In the genomic region with DNA sequence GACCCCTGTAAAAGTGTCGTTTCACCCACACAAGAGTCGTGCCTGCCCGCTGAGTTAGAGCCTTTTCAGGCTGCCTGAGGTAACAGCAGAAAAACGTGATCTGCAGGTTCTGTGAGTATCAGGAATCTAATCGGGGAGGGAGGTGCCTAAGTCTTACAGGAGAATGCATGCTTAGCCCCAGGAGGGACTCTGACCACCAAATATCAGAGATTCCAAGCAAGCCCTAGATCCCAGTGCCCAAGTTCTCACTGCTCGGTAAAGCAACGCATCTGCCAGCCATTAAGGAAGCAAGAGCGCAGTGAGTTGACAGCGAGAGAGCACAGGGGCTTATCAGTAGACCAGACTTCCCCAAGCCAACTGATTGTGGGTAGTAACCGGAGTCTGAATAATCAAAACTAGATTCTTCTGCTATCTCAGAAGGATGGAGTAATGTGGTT, we compare ENCODE assay signal across 8 mouse cellular contexts. TPM values are rescaled to one million over a fixed set of nuclear protein-coding genes. Genes with fewer than 3 reads are reported as not detected.
DNase-seq lines count a peak whose midpoint lies in the region; ATAC-seq and TF ChIP-seq lines count a peak whose summit lies in the region.

No protein-coding gene starts in this region.

- TF ChIP-seq POLR2A in MEL (IDR thresholded peaks at IDR 0.05; ENCODE audit: control insufficient read depth in 1 of 2, insufficient read depth in 1 of 2, low read depth in 1 of 2, low read length in 2 of 2, poor library complexity in 1 of 2): peak in 1 of 2 experiments; percentile 53; a peak in 2 of 4 replicates

- 2% methylated on average over 10 of the region's 10 CpGs for WGBS in heart, embryonic 13.5 days
- 8% methylated on average over 10 of the region's 10 CpGs for WGBS in stomach, embryonic 16.5 days

- peaks cover 0 to 19% of the 10 kb centered on the region in 2 experiments; a peak in 2 of 4 replicates for H3K36me3 ChIP-seq in MEL (ENCODE audit: control insufficient read depth in 1 of 2, insufficient read depth in 2 of 2, low read length in 2 of 2)
- no peaks in the 10 kb centered on the region for H3K36me3 ChIP-seq in heart, embryonic 13.5 days
- H3K36me3 ChIP-seq in stomach, embryonic 16.5 days (ENCODE audit: control insufficient read depth, insufficient read depth, low read length): no peaks in the 10 kb centered on the region

- H3K9me3 ChIP-seq in MEL (replicated peaks; ENCODE audit: insufficient read depth, low read length): no peaks in the 10 kb centered on the region
- no peaks in the 10 kb centered on the region for H3K9me3 ChIP-seq in heart, embryonic 13.5 days
- H3K9me3 ChIP-seq in stomach, embryonic 16.5 days (replicated peaks; ENCODE audit: control insufficient read depth, low read length): no peaks in the 10 kb centered on the region

- no peak for TF ChIP-seq RAD21 in MEL (IDR thresholded peaks at IDR 0.05; ENCODE audit: low read depth, low read length)

- peak overlapping the region; percentile 76 for H3K4me2 ChIP-seq in heart, embryonic 13.5 days
- peak overlapping the region; percentile 82 for H3K4me2 ChIP-seq in stomach, embryonic 16.5 days (ENCODE audit: low read depth, low read length)

- no peak for ATAC-seq in heart, embryonic 13.5 days (ENCODE audit: extremely low read depth, insufficient number of reproducible peaks, low FRiP score, low TSS enrichment)
- ATAC-seq in megakaryocyte, adult 5-6 weeks (ENCODE audit: poor library complexity, severe bottlenecking): peak; percentile 31
- peak; percentile 46; the same call in 1 of the 2 replicates for ATAC-seq in stomach, embryonic 16.5 days (ENCODE audit: insufficient read depth, low FRiP score)

- peak overlapping the region; percentile 80 for H3K27ac ChIP-seq in MEL (ENCODE audit: control insufficient read depth, low read depth, low read length)
- peak overlapping the region; percentile 86 for H3K27ac ChIP-seq in heart, embryonic 13.5 days (replicated peaks)
- peak overlapping the region; percentile 93 for H3K27ac ChIP-seq in stomach, embryonic 16.5 days (ENCODE audit: low read length)

- TF ChIP-seq CTCF in MEL (IDR thresholded peaks at IDR 0.05 in 2 of 3, conservative IDR thresholded peaks at IDR 0.05 in 1 of 3; ENCODE audit: control insufficient read depth in 1 of 3, insufficient read depth in 1 of 3, low read depth in 2 of 3, low read length in 3 of 3, poor library complexity in 1 of 3, severe bottlenecking in 1 of 3): no peak

- H3K79me2 ChIP-seq in MEL (ENCODE audit: control insufficient read depth, insufficient read depth, low read length, poor library complexity): peaks cover 34% of the 10 kb centered on the region

- peak overlapping the region; percentile 49 to 52 for H3K4me3 ChIP-seq in MEL (ENCODE audit: control insufficient read depth in 1 of 2, insufficient read depth in 1 of 2, low read depth in 2 of 2, low read length in 2 of 2)
- peak overlapping the region; percentile 98 for H3K4me3 ChIP-seq in heart, embryonic 13.5 days
- peak overlapping the region; percentile 98 for H3K4me3 ChIP-seq in stomach, embryonic 16.5 days (replicated peaks; ENCODE audit: low read length)

- peak; percentile 92 for DNase-seq in MEL (ENCODE audit: low read depth, low spot score)
- DNase-seq in embryo, embryonic 10.5 days (ENCODE audit: low spot score): peak; percentile 65
- DNase-seq in kidney, postnatal 10 days: peak; percentile 39
- DNase-seq in cerebellum, postnatal 4 days (ENCODE audit: low spot score in 2 of 2): no peak
- DNase-seq in cerebellum, postnatal 25 days: no peak

- H3K4me1 ChIP-seq in MEL (ENCODE audit: control insufficient read depth in 1 of 2, insufficient read depth in 2 of 2, low read length in 2 of 2): peaks cover 6 to 19% of the 10 kb centered on the region in 2 experiments
- peaks cover 28% of the 10 kb centered on the region for H3K4me1 ChIP-seq in heart, embryonic 13.5 days
- H3K4me1 ChIP-seq in stomach, embryonic 16.5 days (ENCODE audit: control insufficient read depth, insufficient read depth, low read length): peaks cover 10% of the 10 kb centered on the region

- peak; percentile 97 to 98 for TF ChIP-seq EP300 in MEL (IDR thresholded peaks at IDR 0.05; ENCODE audit: low read depth in 1 of 2, low read length in 2 of 2)

- no peaks in the 10 kb centered on the region for H3K27me3 ChIP-seq in MEL (ENCODE audit: control insufficient read depth in 1 of 2, insufficient read depth in 2 of 2, low read length in 2 of 2)
- no peaks in the 10 kb centered on the region for H3K27me3 ChIP-seq in heart, embryonic 13.5 days (replicated peaks)
- H3K27me3 ChIP-seq in stomach, embryonic 16.5 days (ENCODE audit: control insufficient read depth, insufficient read depth, low read length): no peaks in the 10 kb centered on the region

- H3K9ac ChIP-seq in MEL (ENCODE audit: control insufficient read depth, low read depth, low read length, poor library complexity, severe bottlenecking): peak overlapping the region; percentile 51
- H3K9ac ChIP-seq in heart, embryonic 13.5 days: peak overlapping the region; percentile 80
- peak overlapping the region; percentile 64 for H3K9ac ChIP-seq in stomach, embryonic 16.5 days (ENCODE audit: low read length)

TF ChIP-seq in MEL, 35 proteins besides CTCF, POLR2A, EP300 and RAD21:
- TF ChIP-seq KAT2A (conservative IDR thresholded peaks at IDR 0.05; ENCODE audit: low read depth, low read length): 0 out of 2 replicates have a peak, but pooled peaks have one; percentile 30
- no peak for TF ChIP-seq ZC3H11A (IDR thresholded peaks at IDR 0.05; ENCODE audit: low read depth, low read length)
- no peak for TF ChIP-seq USF1 (IDR thresholded peaks at IDR 0.05; ENCODE audit: low read depth, low read length)
- no peak for TF ChIP-seq E2F4 (IDR thresholded peaks at IDR 0.05; ENCODE audit: borderline replicate concordance, low read depth, low read length)
- no peak for TF ChIP-seq NELFE (IDR thresholded peaks at IDR 0.05; ENCODE audit: low read depth, low read length)
- 0 out of 2 replicates have a peak, but pooled peaks have one; percentile 66 for TF ChIP-seq MAZ (IDR thresholded peaks at IDR 0.05; ENCODE audit: low read depth, low read length)
- TF ChIP-seq POLR2AphosphoS5 (IDR thresholded peaks at IDR 0.05; ENCODE audit: borderline replicate concordance, low read depth, low read length): no peak
- TF ChIP-seq GATA1 (IDR thresholded peaks at IDR 0.05; ENCODE audit: low read depth, low read length): peak; percentile 99
- peak; percentile 39; the same call in 1 of the 2 replicates for TF ChIP-seq ZNF384 (IDR thresholded peaks at IDR 0.05; ENCODE audit: low read depth, low read length)
- TF ChIP-seq SMC3 (IDR thresholded peaks at IDR 0.05; ENCODE audit: low read depth, low read length): no peak
- peak; percentile 96 for TF ChIP-seq ETS1 (IDR thresholded peaks at IDR 0.05; ENCODE audit: low read depth, low read length)
- TF ChIP-seq MEF2A (IDR thresholded peaks at IDR 0.05; ENCODE audit: extremely low read depth, insufficient replicate concordance, low read depth, low read length, poor library complexity, severe bottlenecking): no peak
- TF ChIP-seq JUND (IDR thresholded peaks at IDR 0.05; ENCODE audit: low read depth, low read length): no peak
- TF ChIP-seq MYC (IDR thresholded peaks at IDR 0.05; ENCODE audit: low read depth, low read length): peak; percentile 87
- TF ChIP-seq CHD2 (IDR thresholded peaks at IDR 0.05; ENCODE audit: low read length): no peak
- TF ChIP-seq MXI1 (IDR thresholded peaks at IDR 0.05; ENCODE audit: low read depth, low read length): peak; percentile 91
- TF ChIP-seq UBTF (IDR thresholded peaks at IDR 0.05; ENCODE audit: borderline replicate concordance, insufficient read depth, low read depth, low read length): no peak
- TF ChIP-seq ZMIZ1 (IDR thresholded peaks at IDR 0.05; ENCODE audit: low read depth, low read length): no peak; the same call in 1 of the 2 replicates
- peak; percentile 100 for TF ChIP-seq RCOR1 (IDR thresholded peaks at IDR 0.05; ENCODE audit: low read depth, low read length)
- peak; percentile 98 for TF ChIP-seq SIN3A (IDR thresholded peaks at IDR 0.05; ENCODE audit: low read length)
- TF ChIP-seq GABPA (IDR thresholded peaks at IDR 0.05; ENCODE audit: low read depth, low read length): no peak
- TF ChIP-seq USF2 (IDR thresholded peaks at IDR 0.05; ENCODE audit: borderline replicate concordance in 1 of 2, insufficient read depth in 1 of 2, low read depth in 1 of 2, low read length in 2 of 2): no peak
- TF ChIP-seq TCF12 (IDR thresholded peaks at IDR 0.05; ENCODE audit: low read depth, low read length): peak; percentile 95
- peak; percentile 60; the same call in 1 of the 2 replicates for TF ChIP-seq HCFC1 (IDR thresholded peaks at IDR 0.05; ENCODE audit: low read depth, low read length)
- TF ChIP-seq TAL1 (IDR thresholded peaks at IDR 0.05; ENCODE audit: low read length): peak; percentile 89
- peak; percentile 67 for TF ChIP-seq MAX (IDR thresholded peaks at IDR 0.05; ENCODE audit: low read length)
- peak; percentile 88; the same call in 1 of the 2 replicates for TF ChIP-seq MAFK (IDR thresholded peaks at IDR 0.05; ENCODE audit: borderline replicate concordance, low read depth, low read length)
- TF ChIP-seq CHD1 (IDR thresholded peaks at IDR 0.05; ENCODE audit: low read depth, low read length): no peak
- no peak for TF ChIP-seq ZKSCAN1 (IDR thresholded peaks at IDR 0.05; ENCODE audit: low read depth, low read length)
- TF ChIP-seq POLR2AphosphoS2 (IDR thresholded peaks at IDR 0.05; ENCODE audit: low read length): no peak
- TF ChIP-seq TBP (IDR thresholded peaks at IDR 0.05; ENCODE audit: low read depth, low read length): 0 out of 2 replicates have a peak, but pooled peaks have one; percentile 61
- TF ChIP-seq ELF1 (IDR thresholded peaks at IDR 0.05; ENCODE audit: low read depth, low read length): peak; percentile 50; the same call in 1 of the 2 replicates
- TF ChIP-seq NRF1 (IDR thresholded peaks at IDR 0.05; ENCODE audit: insufficient read depth, low read depth, low read length, poor library complexity, severe bottlenecking): no peak
- TF ChIP-seq MYB (IDR thresholded peaks at IDR 0.05; ENCODE audit: low read depth, low read length): peak; percentile 85
- TF ChIP-seq BHLHE40 (IDR thresholded peaks at IDR 0.05; ENCODE audit: borderline replicate concordance, low read depth, low read length): peak; percentile 82

RNA-seq across cellular contexts. Expression of a gene that starts 1.1 kb away (rescaled TPM):
- 9.4 and 13.4 TPM in 2 replicates for total RNA-seq in MEL (2012; rRNA removed)
- 10 to 100 TPM in 1 of 2 experiments, not detected in 1; 46.4 TPM for polyA plus RNA-seq in MEL (2012; ENCODE audit: insufficient read depth in 1 of 2, insufficient read length in 2 of 2, low read depth in 1 of 2, low replicate concordance in 2 of 2, missing spikeins in 1 of 2)
- polyA plus RNA-seq in heart, embryonic 13.5 days (2015; fragmentation: Nextera tagmentation; extraction: Ambion mirVana): 29.2 and 30.8 TPM in 2 replicates
- 57.4 and 60.6 TPM in 2 replicates for total RNA-seq in megakaryocyte, adult 5-6 weeks (2015)
- total RNA-seq in megakaryocyte, adult 5-6 weeks (2017): 30.3 and 54.2 TPM in 2 replicates
- polyA plus RNA-seq in stomach, embryonic 16.5 days (2015; fragmentation: Nextera tagmentation; extraction: Ambion mirVana): 43.4 and 49.5 TPM in 2 replicates

Comparison
In these comparisons a context has a peak if more than half of its experiments do, and no peak if none do; other contexts are left out.
1. DNase-seq: peak in MEL (single experiment), embryo, embryonic 10.5 days (single experiment) and kidney, postnatal 10 days (single experiment); none in cerebellum, postnatal 4 days (0 of 2) and cerebellum, postnatal 25 days (0 of 2).
2. Peak in every context shown above with its lines, with median percentiles within 50 percentile points of each other: H3K27ac ChIP-seq, H3K4me3 ChIP-seq and H3K9ac ChIP-seq.